Mouse (Mus musculus) right cerebral cortex, postnatal 25 days (tissue): ENCODE measurements around the gene Fbxo36.

Experiments
- DNase-seq: peaks from one replicate; pipeline ENCODE4 v3.0.0; 2022

The Fbxo36 gene

DNA sequence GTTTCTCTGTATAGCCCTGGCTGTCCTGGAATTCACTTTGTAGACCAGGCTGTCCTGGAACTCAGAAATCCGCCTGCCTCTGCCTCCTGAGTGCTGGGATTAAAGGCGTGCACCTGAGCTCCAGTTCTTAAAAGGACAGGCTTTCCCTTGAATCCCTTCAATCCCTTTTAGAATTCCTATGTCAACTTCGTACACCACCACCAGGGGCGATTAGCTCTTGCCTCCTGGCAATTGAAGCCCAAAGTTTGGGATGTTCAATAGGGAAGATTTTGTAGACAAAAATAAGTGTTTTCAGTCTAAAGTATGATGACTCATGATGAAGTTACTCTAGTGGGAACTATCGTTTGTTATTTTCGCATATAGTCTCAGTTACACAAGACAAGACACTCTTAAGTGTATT is 57.7 kb downstream of the Fbxo36 start:
- no peak for DNase-seq

DNA sequence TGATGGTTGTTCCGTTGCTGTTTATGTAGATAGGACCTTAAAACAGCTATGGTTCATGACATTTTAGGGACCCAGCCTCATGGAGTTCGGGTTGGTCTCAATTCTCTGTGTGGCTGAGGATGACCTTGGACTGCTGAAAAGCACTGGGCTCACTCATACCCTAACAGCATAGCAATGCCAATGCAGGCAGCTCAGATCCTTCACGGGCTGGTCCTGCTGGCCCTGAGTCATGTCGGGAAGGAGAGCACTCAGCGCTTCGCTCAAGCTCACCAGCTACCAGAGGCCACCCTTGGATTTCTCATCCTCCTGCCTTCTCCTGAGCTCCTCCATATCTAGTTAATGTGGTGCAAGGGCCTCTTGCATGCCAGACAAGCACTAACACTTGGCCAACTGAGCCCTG is 59.5 kb downstream of the Fbxo36 start:
- DNase-seq = no peak

DNA sequence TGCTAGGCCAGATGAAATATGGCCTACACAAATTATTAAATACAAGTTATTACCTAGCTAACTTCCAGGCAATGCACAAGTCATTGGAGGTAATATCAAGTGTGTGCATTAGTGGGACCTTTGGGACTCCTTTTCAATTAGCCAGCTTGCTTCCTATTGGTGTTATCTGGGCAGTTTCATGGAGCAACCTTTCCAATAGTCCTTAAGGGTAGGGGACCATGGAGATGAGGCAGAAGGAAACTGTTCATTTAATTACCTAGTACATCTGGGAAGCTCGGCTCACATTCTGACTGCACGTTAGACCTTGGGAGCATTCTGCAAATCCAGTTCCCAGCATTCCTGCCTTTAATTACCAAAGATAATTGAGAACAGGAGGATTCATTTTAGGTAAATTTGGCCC is 64.8 kb downstream of the Fbxo36 start:
- DNase-seq = no peak

DNA sequence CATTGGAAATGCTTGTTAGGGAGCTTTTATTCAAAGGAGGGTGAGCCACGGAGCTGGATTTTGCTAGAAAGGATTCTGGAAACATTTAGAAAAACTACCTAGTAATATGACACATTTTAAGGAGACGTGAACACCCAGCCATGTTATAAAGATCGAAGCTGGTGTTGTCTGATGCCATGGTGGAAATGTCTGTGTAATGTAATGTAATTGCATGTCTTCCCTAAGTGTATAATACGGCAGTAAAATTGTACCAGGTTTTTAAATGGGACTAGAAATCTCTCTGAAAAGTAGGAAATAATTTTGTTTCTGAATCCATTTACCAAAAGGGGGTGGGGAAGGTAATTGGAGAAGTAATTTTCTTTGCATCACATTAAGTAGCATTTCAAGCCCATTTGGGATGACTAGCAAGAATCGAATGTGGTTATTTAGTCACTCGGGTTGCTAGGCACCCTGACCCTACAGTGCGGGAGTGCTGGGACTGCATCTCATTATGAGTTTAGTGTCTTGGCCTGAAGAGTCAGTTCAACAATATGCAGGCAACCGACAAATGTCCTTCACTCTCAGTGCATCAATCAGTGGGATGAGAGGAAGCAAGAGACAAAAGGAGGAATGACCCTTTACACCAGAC is 70.7 kb downstream of the Fbxo36 start:
- DNase-seq = no peak

DNA sequence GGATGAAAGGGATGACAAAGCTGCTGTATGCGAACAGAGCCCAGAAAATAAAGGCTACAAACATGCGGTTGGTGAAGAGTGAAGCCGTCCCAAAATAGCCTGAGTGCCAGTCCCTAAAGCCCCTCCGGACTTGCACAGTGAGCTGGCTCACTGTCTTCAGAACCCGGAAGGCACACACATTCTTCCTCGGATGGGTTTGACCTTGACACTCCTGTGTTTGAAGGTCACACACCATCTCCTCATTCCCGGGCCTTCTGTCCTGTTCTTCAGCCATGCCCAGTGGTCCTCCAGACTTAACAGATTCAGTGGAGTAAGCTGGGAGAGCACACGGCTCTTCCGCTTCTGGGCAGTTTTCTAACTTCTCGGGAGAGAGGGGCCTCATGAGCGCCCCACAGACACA is 72.9 kb downstream of the Fbxo36 start:
- DNase-seq = no peak

DNA sequence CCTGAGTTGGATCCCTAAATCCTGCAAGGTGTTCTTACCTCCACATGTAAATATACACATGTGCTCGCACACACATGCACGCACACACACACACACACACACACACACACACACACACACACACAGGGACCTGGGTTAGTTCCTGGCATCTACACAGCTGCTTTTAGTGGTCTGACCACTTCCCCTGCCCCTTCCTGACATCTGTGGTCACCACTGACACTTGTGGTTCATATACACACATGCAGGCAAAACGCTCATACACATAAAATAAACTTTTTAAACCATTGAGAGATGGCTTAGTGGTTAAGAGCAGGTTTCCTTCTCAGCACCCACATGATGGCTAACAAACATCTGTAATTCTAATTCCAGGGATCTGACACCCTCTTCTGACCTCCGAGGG is 75.4 kb downstream of the Fbxo36 start:
- DNase-seq = no peak

DNA sequence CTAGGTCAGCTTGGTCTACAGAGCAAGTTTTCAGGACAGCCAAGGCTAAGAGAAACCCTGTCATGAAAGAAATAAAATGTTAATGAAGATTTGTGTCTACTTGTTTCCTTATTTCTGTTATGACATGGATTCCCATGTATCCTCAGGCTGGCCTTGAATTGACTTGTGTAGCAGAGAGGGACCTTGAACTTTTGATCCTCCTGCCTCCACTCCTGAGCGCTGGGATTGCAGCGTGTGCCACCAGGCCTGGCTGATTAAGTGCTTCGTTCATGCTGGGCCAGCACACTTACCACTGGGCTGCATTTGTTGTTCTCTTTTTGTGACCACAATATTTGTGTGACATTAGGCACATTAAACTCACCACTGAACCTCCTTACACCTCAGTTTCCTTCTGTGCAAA is 79.2 kb downstream of the Fbxo36 start:
- no peak for DNase-seq

DNA sequence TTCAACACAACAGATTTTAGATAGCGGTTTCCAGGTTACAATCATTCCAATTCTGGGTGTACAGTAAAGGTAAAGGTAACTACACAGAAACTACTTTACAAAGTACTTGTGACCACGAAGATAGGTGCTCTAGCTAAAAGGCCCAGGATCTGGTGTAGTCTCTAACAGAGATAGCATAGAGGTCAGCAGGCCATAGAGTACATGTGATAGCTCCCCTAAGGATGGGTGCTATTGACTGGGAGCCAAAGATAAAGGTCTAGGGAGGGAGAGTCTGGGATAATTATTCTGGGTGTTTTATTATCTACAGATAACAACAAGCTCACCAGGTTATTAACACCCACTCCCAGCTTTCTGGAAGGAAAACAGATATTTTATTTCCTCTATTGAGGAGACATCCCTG is 83.8 kb downstream of the Fbxo36 start:
- DNase-seq = no peak

DNA sequence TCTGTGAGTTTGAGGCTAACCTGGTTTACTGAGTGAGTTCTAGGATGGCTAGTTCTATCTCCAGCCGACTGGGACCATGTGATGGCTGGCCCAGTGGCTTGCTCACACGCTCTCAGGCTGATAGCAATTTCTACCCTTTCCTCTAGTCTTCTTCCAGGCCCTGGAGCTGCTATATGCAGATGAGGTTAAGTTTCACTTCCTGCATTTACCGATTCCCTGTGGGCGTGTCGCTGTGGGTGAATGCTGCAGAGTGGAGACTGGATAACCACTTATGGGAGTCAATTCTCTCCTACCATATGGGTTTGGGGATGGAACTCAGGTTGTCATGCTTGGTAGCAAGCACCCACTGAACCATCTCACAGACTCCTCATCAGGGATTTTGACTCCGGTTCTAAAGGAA is 84.5 kb downstream of the Fbxo36 start:
- no peak for DNase-seq

DNA sequence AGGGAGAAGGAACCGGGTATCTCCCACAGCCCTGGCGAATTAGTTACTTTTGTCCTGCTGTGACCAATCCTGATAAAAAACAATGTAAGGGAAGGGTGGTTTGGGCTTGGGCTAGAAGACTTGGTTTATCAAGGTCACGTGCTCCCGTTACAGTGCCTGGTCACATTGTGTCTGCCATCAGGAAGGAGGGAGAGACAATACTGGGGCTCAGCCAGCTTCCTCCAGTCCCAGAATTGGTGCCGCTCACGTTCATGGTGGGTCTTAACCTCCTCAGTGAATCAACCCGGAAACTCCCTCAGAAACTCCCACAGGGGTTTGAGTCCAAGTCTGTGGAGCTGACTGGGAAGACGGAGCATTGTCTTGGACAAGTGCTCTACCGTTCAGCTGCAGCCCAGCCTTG is 86.0 kb downstream of the Fbxo36 start:
- DNase-seq = no peak

DNA sequence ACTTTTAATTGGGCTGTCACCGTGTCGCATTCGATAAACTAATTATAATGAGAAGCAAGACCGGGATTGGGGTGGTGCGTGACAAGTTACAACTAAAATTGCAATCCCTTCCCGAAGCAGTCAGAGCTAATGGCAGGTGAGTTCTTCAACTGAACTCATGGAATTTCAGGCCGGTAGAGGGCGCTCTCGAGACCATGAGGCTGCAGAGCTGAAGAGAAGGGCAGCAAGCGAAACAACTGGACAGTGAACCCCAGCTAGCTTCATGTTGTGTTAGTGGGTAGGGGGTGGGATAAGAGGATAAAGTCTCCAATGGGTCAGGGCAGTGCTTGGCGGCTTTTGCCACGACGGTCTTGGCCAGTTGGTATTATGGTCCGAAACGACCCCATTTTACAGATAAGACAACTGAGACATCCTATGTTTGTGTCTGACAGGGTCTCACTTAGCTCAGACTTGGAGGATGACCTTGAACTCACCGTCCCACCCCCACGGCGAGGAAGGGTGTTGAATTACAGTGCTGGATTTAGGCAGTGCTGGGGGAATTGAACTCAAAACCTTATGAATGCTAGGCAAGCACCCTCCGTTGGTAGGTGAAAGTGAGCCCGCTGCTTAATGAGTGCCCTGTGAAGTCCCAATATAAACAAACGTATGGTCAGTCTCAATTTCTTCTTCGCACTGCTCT is 94.0 kb downstream of the Fbxo36 start:
- peak; percentile 77 for DNase-seq

DNA sequence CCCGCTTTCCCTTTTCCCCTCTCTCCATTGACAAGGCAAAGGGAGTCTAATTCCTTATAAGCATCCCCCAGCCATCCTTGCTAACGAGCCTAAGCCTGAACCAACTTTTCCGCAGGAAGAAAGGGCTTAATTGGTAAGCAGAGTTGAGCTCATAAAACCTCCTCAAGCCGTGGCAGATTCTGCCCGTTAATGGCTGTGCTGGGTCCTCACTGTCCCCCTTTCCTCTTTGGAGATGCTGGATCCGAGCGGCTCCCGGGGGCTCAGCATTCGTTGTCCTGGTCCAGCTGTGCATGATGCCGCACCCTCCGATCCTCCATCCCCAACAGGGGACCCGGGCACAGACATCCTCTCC is 94.5 kb downstream of the Fbxo36 start:
- DNase-seq = no peak

DNA sequence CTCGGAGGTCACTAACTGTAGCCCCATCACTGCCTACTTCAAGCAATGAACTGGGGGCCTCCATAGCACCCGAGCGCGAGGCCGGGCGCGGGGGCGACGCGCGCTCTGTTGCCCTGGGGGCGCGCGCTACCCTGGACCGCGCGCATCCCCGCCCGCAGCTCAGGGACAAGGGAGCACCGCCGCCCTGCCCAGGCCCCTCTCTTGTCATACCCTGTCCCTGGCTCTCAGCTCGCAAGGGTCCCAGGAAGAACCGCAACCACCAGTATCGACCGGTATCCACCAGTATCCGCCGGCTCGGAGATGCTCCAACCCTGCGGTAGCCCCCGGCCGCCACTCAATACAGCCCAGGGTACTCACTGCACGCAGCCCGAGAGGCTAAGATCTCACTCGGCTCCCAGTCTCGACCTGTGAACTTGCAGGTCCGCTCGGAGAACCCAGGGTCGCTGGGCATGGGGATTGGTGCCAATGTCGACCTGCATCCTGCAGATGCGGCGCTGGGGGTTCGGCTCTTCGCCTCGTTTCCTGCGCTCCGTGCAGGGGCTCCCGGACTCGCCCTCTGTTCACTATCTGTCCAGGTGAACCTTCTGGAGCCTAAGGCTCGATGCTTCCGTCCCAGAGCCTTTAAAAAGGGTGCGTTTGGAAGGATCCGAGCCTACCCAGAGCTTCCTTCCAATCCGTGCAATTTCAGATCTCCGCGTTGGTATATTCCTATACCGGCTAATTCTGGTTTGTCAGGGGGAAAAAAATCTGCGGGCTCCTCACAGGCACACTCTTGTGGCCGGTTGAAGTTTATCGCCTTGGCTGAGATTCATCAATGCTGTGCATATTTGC is 95.1 kb downstream of the Fbxo36 start, which contains the start of gene Slc16a14:
Gene Slc16a14 (minus strand): TSS at position 632 of the 831 bp plus-strand sequence.
- peak; percentile 65 for DNase-seq

DNA sequence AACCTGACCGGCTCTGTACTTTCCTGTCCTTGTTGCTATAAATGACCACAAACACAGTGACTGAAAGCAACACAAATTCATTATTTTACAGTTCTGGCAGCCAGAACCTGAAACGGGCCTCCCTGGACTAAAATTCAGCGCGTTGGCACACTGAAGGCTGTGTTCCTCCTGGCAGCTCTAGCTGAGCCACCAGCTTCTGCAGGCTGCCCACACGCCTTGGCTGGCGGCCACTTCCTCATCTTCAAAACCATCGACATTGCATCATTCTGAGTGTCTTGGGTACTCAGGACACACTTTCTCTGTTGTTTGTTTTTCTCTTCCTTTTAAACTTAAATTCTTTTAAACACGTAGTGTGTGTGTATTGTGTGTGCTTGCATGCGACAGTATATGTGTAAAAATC is 96.0 kb downstream of the Fbxo36 start:
- peak; percentile 83 for DNase-seq

DNA sequence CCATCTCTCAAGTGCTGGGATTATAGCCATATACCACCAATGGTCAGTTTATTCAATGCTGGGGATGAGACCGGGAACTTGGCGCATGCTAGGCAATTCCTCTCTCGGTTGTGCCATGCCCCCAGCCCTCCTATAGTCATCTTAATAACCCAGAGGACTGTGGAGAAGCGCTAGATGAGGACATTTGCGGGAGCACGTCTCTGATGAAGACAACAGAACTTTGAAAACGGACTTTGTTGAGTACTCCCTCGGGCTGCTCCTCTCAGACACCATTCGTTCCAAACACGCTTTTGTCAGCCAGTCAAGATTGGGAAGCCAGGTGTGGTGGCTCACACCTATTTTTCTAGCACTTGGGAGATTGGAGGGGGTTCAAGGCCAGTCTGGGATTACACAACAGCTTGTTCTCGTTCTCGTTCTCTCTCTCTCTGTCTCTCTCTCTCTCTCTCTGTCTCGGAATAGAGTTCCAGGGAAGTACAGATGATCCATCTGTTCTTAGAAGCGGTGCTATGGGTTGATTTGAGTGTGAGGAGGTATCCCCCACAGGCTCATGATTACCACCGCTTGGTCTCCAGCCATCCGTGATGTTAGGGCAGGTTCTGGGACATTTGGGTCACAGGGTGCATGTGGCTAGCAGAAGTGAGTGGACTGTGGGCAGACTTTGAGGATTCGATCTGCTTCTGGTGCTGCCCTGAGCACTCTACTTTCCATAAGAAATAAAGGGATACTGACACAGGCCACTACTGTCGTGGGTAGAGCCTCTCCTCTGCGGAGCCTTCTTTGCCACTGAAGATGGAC is 97.3 kb downstream of the Fbxo36 start:
- DNase-seq = no peak

DNA sequence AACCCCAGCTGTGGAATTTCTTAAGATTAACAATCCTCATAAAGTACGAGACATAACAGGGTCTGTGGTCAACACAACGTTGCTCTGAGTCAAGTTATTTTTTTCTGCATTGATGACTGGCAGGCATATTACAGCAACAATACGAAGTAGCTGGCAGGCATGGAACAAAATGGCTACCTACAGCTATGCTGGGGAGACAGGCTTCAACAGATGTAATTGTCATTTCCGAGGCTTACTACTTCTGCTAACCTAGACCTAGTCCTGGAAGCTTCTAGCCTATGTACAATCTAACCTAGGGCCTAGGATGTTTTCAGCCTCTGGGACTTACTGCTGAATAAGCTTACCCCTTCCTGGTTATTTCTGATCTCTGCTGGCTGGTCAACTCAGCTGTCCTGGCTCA is 99.8 kb downstream of the Fbxo36 start:
- DNase-seq = no peak

DNA sequence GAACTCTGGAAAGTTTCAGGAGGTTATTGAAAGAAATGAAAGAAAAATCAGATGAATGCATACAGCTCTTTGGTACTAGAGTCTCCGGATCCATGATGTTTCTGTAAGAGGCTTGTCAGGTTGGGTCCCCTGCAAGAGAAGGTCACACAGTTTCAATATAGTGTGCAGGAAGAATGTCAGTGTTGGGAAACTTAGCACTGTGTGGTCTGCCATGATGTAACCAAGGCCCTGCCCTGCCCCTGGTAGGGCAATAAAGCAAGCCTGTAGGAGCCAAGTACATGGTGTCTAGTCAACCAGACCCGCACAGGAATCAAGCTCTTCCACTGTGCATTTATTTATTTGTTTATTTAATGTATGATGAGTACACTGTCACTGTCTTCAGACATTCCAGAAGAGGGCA is 100.7 kb downstream of the Fbxo36 start:
- DNase-seq = no peak

DNA sequence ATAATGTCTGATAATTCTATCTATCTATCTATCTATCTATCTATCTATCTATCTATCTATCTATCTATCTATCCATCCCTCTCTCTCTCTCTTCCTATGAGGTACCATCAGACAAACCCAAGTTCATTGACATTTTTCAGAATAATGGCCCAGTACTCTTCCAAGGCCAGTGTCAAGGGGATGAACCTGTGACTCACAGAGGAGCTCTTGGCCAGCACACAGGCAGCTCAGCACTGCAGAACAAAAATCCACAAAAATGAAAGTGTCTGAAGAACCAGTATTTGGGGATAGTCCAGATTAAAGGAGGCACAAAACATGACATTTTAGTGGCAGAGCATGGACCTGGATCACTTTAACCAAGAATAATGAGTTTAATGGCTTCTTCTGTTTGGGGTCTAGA is 103.0 kb downstream of the Fbxo36 start:
- no peak for DNase-seq

DNA sequence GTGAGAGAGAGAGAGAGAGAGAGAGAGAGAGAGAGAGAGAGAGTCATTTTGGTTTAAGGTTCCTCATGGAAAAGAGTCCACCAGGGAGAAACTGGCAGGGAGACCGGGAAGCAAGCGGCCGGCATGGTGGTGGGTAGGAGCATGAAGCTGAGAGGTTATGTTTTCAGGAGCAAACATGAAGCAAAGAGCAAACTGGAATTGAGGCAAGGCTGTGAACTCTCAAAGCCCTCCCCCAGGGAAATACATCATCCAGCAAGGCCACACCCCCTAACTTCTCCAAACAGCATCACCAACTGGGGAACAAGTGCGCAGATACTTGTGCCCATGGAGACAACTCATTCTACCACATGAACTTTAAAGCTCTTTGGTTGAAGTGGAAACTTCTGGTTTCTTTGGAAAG is 103.9 kb downstream of the Fbxo36 start:
- no peak for DNase-seq

DNA sequence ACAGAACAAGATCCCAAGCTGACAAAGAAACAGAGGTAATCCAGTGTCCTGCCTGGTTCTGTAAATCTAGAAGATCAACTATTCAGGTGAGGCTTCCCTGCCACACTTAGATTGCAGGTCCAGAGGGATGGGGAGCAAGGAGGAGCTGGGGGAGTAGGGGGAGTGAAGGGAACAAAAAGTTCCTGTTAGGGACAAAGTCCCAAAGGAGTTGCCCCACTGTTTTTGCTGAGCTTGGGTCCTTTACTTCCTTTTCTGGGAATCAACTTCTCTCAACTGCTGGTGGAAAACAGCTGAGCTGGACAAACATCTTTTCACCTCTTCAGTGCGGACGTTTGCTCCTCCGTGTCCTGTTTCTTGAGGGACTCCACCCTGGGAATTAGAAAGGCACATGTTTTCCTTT is 106.3 kb downstream of the Fbxo36 start:
- no peak for DNase-seq

DNA sequence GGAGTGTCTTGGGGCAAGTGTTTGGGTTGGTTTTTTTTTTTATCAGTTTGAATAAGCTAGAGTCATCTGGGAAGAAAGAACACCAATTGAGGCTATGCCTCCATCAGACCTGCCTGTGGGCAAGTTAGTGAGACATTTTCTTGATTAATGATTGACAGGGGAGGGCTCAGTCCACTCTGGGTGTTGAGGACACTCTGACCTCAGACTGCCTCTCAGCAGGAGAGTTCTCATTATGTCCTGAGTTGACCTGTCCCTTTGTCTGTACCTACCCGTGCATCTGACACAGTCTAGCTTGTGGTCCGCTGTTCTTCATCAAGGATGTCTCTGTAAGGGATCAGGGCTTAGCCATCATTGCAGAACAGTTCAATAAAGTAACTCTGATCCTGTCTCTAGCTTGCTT is 107.7 kb downstream of the Fbxo36 start:
- DNase-seq = no peak
